ENCODE assay signal across 8 mouse cellular contexts in genomic region chr7:66388621-66389532, GRCm38 (mm10). TPM values are rescaled to one million over a fixed set of nuclear protein-coding genes. Genes with fewer than 3 reads are reported as not detected.
A peak's percentile ranks its signal among the peaks of the same experiment; 100 is the strongest.
DNase-seq lines count a peak whose midpoint lies in the region; ATAC-seq lines count a peak whose summit lies in the region.

No protein-coding gene starts in this region.

- H3K27me3 ChIP-seq in intestine, embryonic 15.5 days (replicated peaks), result no peaks in the 10 kb centered on the region

- H3K4me1 ChIP-seq in intestine, embryonic 15.5 days (replicated peaks), result peaks cover 13% of the 10 kb centered on the region; the same call in 1 of the 2 replicates

- WGBS in intestine, embryonic 15.5 days, result 11% methylated on average over 28 of the region's 28 CpGs

- H3K9me3 ChIP-seq in intestine, embryonic 15.5 days, result no peaks in the 10 kb centered on the region

- intact Hi-C loops in left cerebral cortex, postnatal 25 days (cut with DNase I), result loop anchor here (1.0 to 5.0 kb wide), 2 partner anchors 79 to 287 kb away; no protein-coding TSS in a partner anchor

- H3K27ac ChIP-seq in intestine, embryonic 15.5 days, result peak overlapping the region; percentile 86; the same call in 1 of the 2 replicates

- H3K9ac ChIP-seq in intestine, embryonic 15.5 days, result peak overlapping the region; percentile 94

- H3K4me2 ChIP-seq in intestine, embryonic 15.5 days (replicated peaks), result peak overlapping the region; percentile 90

- peak; percentile 82 for ATAC-seq in intestine, embryonic 15.5 days
- peak; percentile 90 for ATAC-seq in megakaryocyte-erythroid progenitor cell, adult 5-6 weeks (replicated peaks; ENCODE audit: low FRiP score, low TSS enrichment, poor library complexity, severe bottlenecking)

- peak overlapping the region; percentile 80 for H3K4me3 ChIP-seq in intestine, embryonic 15.5 days (replicated peaks)

- no peaks in the 10 kb centered on the region for H3K36me3 ChIP-seq in intestine, embryonic 15.5 days

- DNase-seq in urinary bladder, adult 18-20 months (ENCODE audit: low spot score in 2 of 2), result peak; percentile 38 to 67
- no peak for DNase-seq in urinary bladder, postnatal 10 days (ENCODE audit: low spot score)
- DNase-seq in embryo, embryonic 9.5 days (ENCODE audit: extremely low spot score), result peak; percentile 74
- peak; percentile 41 for DNase-seq in gonadal fat pad, adult 2 months (ENCODE audit: low read depth)
- DNase-seq in left cerebral cortex, postnatal 25 days (ENCODE audit: low spot score in 2 of 2), result peak; percentile 74 to 77
- peak; percentile 32 for DNase-seq in right cerebral cortex, postnatal 4 days

RNA-seq across cellular contexts. Expression of gene Lrrk1, which starts 0.7 kb away (rescaled TPM):
- 16.1 and 17.6 TPM in 2 replicates for polyA plus RNA-seq in gonadal fat pad, adult 2 months (2012; rRNA removed)
- polyA plus RNA-seq in intestine, embryonic 15.5 days (2015; fragmentation: Nextera tagmentation; extraction: Ambion mirVana), result 15.7 and 16.9 TPM in 2 replicates
- 1 to 10 TPM; 3.8 to 4.9 TPM for total RNA-seq in left cerebral cortex, postnatal 25 days (2021)
- 14.7 and 18.4 TPM in 2 replicates for total RNA-seq in megakaryocyte-erythroid progenitor cell, adult 5-6 weeks (2014; fragmentation: Nextera tagmentation)
- 7.2 and 19.7 TPM in 2 replicates for total RNA-seq in megakaryocyte-erythroid progenitor cell, adult 5-6 weeks (2017)

RNA-seq across cellular contexts. Expression of gene Gm10974, which starts 23.2 kb away (rescaled TPM):
- not detected in 2 replicates for polyA plus RNA-seq in gonadal fat pad, adult 2 months (2012; rRNA removed)
- polyA plus RNA-seq in intestine, embryonic 15.5 days (2015; fragmentation: Nextera tagmentation; extraction: Ambion mirVana), result not detected in 2 replicates
- total RNA-seq in left cerebral cortex, postnatal 25 days (2021), result not detected
- not detected in 2 replicates for total RNA-seq in megakaryocyte-erythroid progenitor cell, adult 5-6 weeks (2014; fragmentation: Nextera tagmentation)
- not detected in 2 replicates for total RNA-seq in megakaryocyte-erythroid progenitor cell, adult 5-6 weeks (2017)

RNA-seq across cellular contexts. Expression of gene Aldh1a3, which starts 38.4 kb away (rescaled TPM):
- polyA plus RNA-seq in gonadal fat pad, adult 2 months (2012; rRNA removed), result 7.2 and 7.5 TPM in 2 replicates
- polyA plus RNA-seq in intestine, embryonic 15.5 days (2015; fragmentation: Nextera tagmentation; extraction: Ambion mirVana), result 16.9 and 17.6 TPM in 2 replicates
- 1 to 10 TPM; 1.5 to 2.8 TPM for total RNA-seq in left cerebral cortex, postnatal 25 days (2021)
- total RNA-seq in megakaryocyte-erythroid progenitor cell, adult 5-6 weeks (2014; fragmentation: Nextera tagmentation), result 0.89 and 2.5 TPM in 2 replicates
- total RNA-seq in megakaryocyte-erythroid progenitor cell, adult 5-6 weeks (2017), result 0.30 and 1.9 TPM in 2 replicates
